Mouse (Mus musculus): Measurements from ENCODE around the gene Tas2r126. TPM values are rescaled to one million over a fixed set of nuclear protein-coding genes. Genes with fewer than 3 reads are reported as not detected.

Tas2r126 gene
- polyA plus RNA-seq (2012; ENCODE audit: insufficient read depth, low replicate concordance) = not detected in 2 replicates

GRCm38 (mm10) chr6:42434446-42434845 is at the start of gene Tas2r126:
Gene Tas2r126, plus strand, starts transcription at chr6:42434535.
- no peaks in the 10 kb centered on the region for H3K36me3 ChIP-seq (replicated peaks; ENCODE audit: low read length)
- TF ChIP-seq GATA1 (IDR thresholded peaks at IDR 0.05; ENCODE audit: borderline replicate concordance, low read length) (no peak), FLI1 (IDR thresholded peaks at IDR 0.05; ENCODE audit: low read length) (no peak)

GRCm38 (mm10) chr6:42385635-42386034 is 48.7 kb upstream of the Tas2r126 start:
- peaks cover 4% of the 10 kb centered on the region for H3K27me3 ChIP-seq (replicated peaks)
- no peak overlapping the region for H3K4me3 ChIP-seq (replicated peaks)
- peaks cover 17% of the 10 kb centered on the region for H3K4me1 ChIP-seq
- no peaks in the 10 kb centered on the region for H3K9me3 ChIP-seq
- no peak for TF ChIP-seq FLI1 (IDR thresholded peaks at IDR 0.05; ENCODE audit: low read length)
- TF ChIP-seq GATA1 (IDR thresholded peaks at IDR 0.05; ENCODE audit: borderline replicate concordance, low read length) = no peak
- H3K36me3 ChIP-seq (replicated peaks; ENCODE audit: low read length) = no peaks in the 10 kb centered on the region

More at GRCm38 (mm10) chr6:42434446-42434845, at the start of gene Tas2r126:
- Histone ChIP-seq H3K9me3 (no peaks in the 10 kb centered on the region), H3K4me3 (replicated peaks) (no peak within 1 kb of the TSS), H3K4me1 (peaks cover 6% of the 10 kb centered on the region), H3K27me3 (replicated peaks) (peaks cover 2% of the 10 kb centered on the region)

GRCm38 (mm10) chr6:42391796-42392330 is 42.5 kb upstream of the Tas2r126 start:
- H3K4me1 ChIP-seq = peaks cover 11% of the 10 kb centered on the region
- no peaks in the 10 kb centered on the region for H3K36me3 ChIP-seq (replicated peaks; ENCODE audit: low read length)
- peaks cover 3% of the 10 kb centered on the region for H3K27me3 ChIP-seq (replicated peaks)
- no peaks in the 10 kb centered on the region for H3K9me3 ChIP-seq
- H3K4me3 ChIP-seq (replicated peaks) = no peak overlapping the region
- TF ChIP-seq GATA1 (IDR thresholded peaks at IDR 0.05; ENCODE audit: borderline replicate concordance, low read length) (no peak), FLI1 (IDR thresholded peaks at IDR 0.05; ENCODE audit: low read length) (no peak)

GRCm38 (mm10) chr6:42395960-42396809 is 38.1 kb upstream of the Tas2r126 start:
- Histone ChIP-seq H3K4me3 (replicated peaks) (peak overlapping the region; percentile 51), H3K36me3 (replicated peaks; ENCODE audit: low read length) (no peaks in the 10 kb centered on the region), H3K4me1 (peaks cover 20% of the 10 kb centered on the region), H3K27me3 (replicated peaks) (peaks cover 3% of the 10 kb centered on the region), H3K9me3 (no peaks in the 10 kb centered on the region)
- no peak for TF ChIP-seq FLI1 (IDR thresholded peaks at IDR 0.05; ENCODE audit: low read length)
- no peak for TF ChIP-seq GATA1 (IDR thresholded peaks at IDR 0.05; ENCODE audit: borderline replicate concordance, low read length)

- Histone ChIP-seq H3K4me1 (peaks cover 16% of the 10 kb centered on the region), H3K4me3 (replicated peaks) (no peak overlapping the region), H3K9me3 (no peaks in the 10 kb centered on the region), H3K36me3 (replicated peaks; ENCODE audit: low read length) (no peaks in the 10 kb centered on the region), H3K27me3 (replicated peaks) (peaks cover 3% of the 10 kb centered on the region)
- TF ChIP-seq GATA1 (IDR thresholded peaks at IDR 0.05; ENCODE audit: borderline replicate concordance, low read length) = no peak
- no peak for TF ChIP-seq FLI1 (IDR thresholded peaks at IDR 0.05; ENCODE audit: low read length)
Measured at GRCm38 (mm10) chr6:42397041-42397657, 37.2 kb upstream of the Tas2r126 start.

GRCm38 (mm10) chr6:42398285-42398684 is 36.0 kb upstream of the Tas2r126 start:
- H3K27me3 ChIP-seq (replicated peaks) = peaks cover 3% of the 10 kb centered on the region
- no peaks in the 10 kb centered on the region for H3K36me3 ChIP-seq (replicated peaks; ENCODE audit: low read length)
- no peak for TF ChIP-seq FLI1 (IDR thresholded peaks at IDR 0.05; ENCODE audit: low read length)
- TF ChIP-seq GATA1 (IDR thresholded peaks at IDR 0.05; ENCODE audit: borderline replicate concordance, low read length) = no peak
- no peaks in the 10 kb centered on the region for H3K9me3 ChIP-seq
- peaks cover 16% of the 10 kb centered on the region for H3K4me1 ChIP-seq
- H3K4me3 ChIP-seq (replicated peaks) = no peak overlapping the region

- Histone ChIP-seq H3K36me3 (replicated peaks; ENCODE audit: low read length) (no peaks in the 10 kb centered on the region), H3K27me3 (replicated peaks) (no peaks in the 10 kb centered on the region), H3K4me3 (replicated peaks) (no peak overlapping the region), H3K4me1 (peaks cover 16% of the 10 kb centered on the region), H3K9me3 (no peaks in the 10 kb centered on the region)
- TF ChIP-seq GATA1 (IDR thresholded peaks at IDR 0.05; ENCODE audit: borderline replicate concordance, low read length) (no peak), FLI1 (IDR thresholded peaks at IDR 0.05; ENCODE audit: low read length) (no peak)
Measured at GRCm38 (mm10) chr6:42398998-42399397, 35.3 kb upstream of the Tas2r126 start.

GRCm38 (mm10) chr6:42399938-42400337 is 34.4 kb upstream of the Tas2r126 start, which contains the start of gene Tas2r143:
Gene Tas2r143, plus strand, starts transcription at chr6:42400238.
- no peaks in the 10 kb centered on the region for H3K27me3 ChIP-seq (replicated peaks)
- TF ChIP-seq GATA1 (IDR thresholded peaks at IDR 0.05; ENCODE audit: borderline replicate concordance, low read length) (no peak), FLI1 (IDR thresholded peaks at IDR 0.05; ENCODE audit: low read length) (no peak)
- no peaks in the 10 kb centered on the region for H3K36me3 ChIP-seq (replicated peaks; ENCODE audit: low read length)
- H3K9me3 ChIP-seq = no peaks in the 10 kb centered on the region
- peaks cover 16% of the 10 kb centered on the region for H3K4me1 ChIP-seq
- H3K4me3 ChIP-seq (replicated peaks) = no peak within 1 kb of the TSS

- H3K4me3 ChIP-seq (replicated peaks) = no peak within 1 kb of the TSS
- TF ChIP-seq GATA1 (IDR thresholded peaks at IDR 0.05; ENCODE audit: borderline replicate concordance, low read length) (no peak), FLI1 (IDR thresholded peaks at IDR 0.05; ENCODE audit: low read length) (no peak)
- no peaks in the 10 kb centered on the region for H3K9me3 ChIP-seq
- H3K4me1 ChIP-seq = no peaks in the 10 kb centered on the region
- H3K36me3 ChIP-seq (replicated peaks; ENCODE audit: low read length) = no peaks in the 10 kb centered on the region
- H3K27me3 ChIP-seq (replicated peaks) = no peaks in the 10 kb centered on the region
Measured at GRCm38 (mm10) chr6:42405134-42405533, 29.2 kb upstream of the Tas2r126 start, which contains the start of gene Tas2r135. Gene Tas2r135, plus strand, starts transcription at chr6:42405434.

All from megakaryocyte, embryonic 14.5 days (primary cell).